Mouse (Mus musculus) hindbrain, embryonic 14.5 days (tissue): ENCODE results near the gene Ly75. TPM values are rescaled to one million over a fixed set of nuclear protein-coding genes. Genes with fewer than 3 reads are reported as not detected.

ENCODE experiments used
- ATAC-seq: fragments of 200-750 bp; cut with Nextera tagmentation; 2 replicates; pipeline ENCODE4 v1.8.0; 2017; ENCODE audit warnings: moderate number of reproducible peaks, mild to moderate bottlenecking, moderate TSS enrichment, moderate library complexity; ENCODE audit not compliant: low FRiP score
- DNase-seq: peaks from one replicate; pipeline ENCODE4 v3.0.0-alpha.2; 2015; ENCODE audit warnings: low spot score
- H3K27ac ChIP-seq: fragments of 300-500 bp; sonication (generic); 2 replicates; pipeline ENCODE4 v1.5.1; 2014; ENCODE audit warnings: mild to moderate bottlenecking, moderate library complexity
- H3K27me3 ChIP-seq: fragments of 300-500 bp; sonication (generic); 2 replicates; pipeline ENCODE4 v1.6.1; 2014; ENCODE audit warnings: mild to moderate bottlenecking, low read length, mixed read lengths; ENCODE audit not compliant: control insufficient read depth, insufficient read depth
- H3K36me3 ChIP-seq: fragments of 300-500 bp; sonication (generic); replicated peaks from 2 replicates; pipeline ENCODE4 v1.6.1; 2014; ENCODE audit not compliant: control insufficient read depth, insufficient read depth
- H3K4me1 ChIP-seq: fragments of 300-500 bp; sonication (generic); replicated peaks from 2 replicates; pipeline ENCODE4 v1.6.1; 2014; ENCODE audit warnings: antibody characterized with exemption, low read length, mixed read lengths; ENCODE audit not compliant: control insufficient read depth, insufficient read depth
- H3K4me2 ChIP-seq: fragments of 300-500 bp; sonication (generic); replicated peaks from 2 replicates; pipeline ENCODE4 v1.6.1; 2014; ENCODE audit warnings: mild to moderate bottlenecking, moderate library complexity
- H3K4me3 ChIP-seq: fragments of 300-500 bp; sonication (generic); replicated peaks from 2 replicates; pipeline ENCODE4 v1.5.1; 2014; ENCODE audit warnings: mild to moderate bottlenecking, low read length
- H3K9ac ChIP-seq: fragments of 300-500 bp; sonication (generic); 2 replicates; pipeline ENCODE4 v1.6.1; 2014
- H3K9me3 ChIP-seq: fragments of 300-500 bp; sonication (generic); 2 replicates; pipeline ENCODE4 v1.6.1; 2016; ENCODE audit warnings: low read length; ENCODE audit not compliant: control insufficient read depth
- WGBS: fragments of 180-500 bp; shearing (Covaris S2); extraction: QIAGEN DNeasy Blood & Tissue Kit; methylation state at CpG from one replicate; pipeline ENCODE4 v1.1.7; 2014; 5-methylcytosine and 5-hydroxymethylcytosine counted together
- polyA plus RNA-seq: library from polyadenylated mRNA; unstranded; fragments of >200 nt; fragmentation: Nextera tagmentation; extraction: Ambion mirVana; gene quantifications from 2 replicates; pipeline ENCODE4 v1.2.1, GENCODE M21; 2014

Ly75 gene
- polyA plus RNA-seq, 1 experiment from 2014 or later: 1.6 TPM

DNA sequence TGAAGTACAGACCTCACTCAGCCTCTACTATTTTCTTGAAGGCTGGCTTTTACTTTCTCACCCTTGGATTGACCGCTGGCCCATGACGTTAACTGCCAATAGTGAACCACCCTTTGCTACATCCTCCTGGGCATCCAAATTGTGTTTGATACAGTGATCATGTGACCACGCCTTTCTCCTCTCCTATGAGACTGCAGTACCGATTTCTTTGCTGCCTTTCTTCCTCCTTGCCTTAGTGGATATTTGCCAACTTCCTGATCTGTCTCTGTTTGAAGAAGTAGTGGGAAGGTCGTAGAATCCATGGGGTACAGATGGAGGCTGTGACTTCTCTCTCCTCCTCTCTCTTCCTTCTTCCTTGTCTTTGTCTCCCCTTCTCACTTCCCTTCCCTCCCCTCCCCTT lies 22.3 kb upstream of the Ly75 start:
- Histone ChIP-seq H3K27me3 (no peaks in the 10 kb centered on the region), H3K4me2 (no peak overlapping the region), H3K9ac (no peak overlapping the region), H3K9me3 (no peaks in the 10 kb centered on the region), H3K4me3 (no peak overlapping the region), H3K27ac (no peak overlapping the region), H3K36me3 (no peaks in the 10 kb centered on the region), H3K4me1 (no peaks in the 10 kb centered on the region)
- WGBS: 95% methylated on average over 5 of the region's 5 CpGs
- DNase-seq (no peak), ATAC-seq (no peak)

DNA sequence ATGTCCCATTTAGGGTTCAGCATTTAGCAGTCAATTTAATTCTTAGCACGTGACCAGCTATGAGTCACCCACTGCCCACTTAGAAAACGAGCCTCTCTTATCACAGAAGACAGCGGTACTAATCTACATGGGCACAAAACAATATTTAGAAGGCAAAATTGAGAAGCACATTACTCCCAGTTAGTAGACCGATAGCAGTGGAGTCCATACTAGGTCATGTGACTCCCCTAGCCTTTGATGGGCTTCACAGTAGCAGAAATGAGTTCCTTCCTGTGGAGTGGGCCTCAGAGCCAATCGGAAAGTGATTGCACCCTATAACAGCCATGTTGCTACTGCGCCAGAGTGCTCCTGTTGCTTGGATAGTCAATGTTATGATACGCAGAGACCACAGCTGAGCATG lies 21.7 kb upstream of the Ly75 start:
- DNase-seq: no peak
- Histone ChIP-seq H3K27ac (no peak overlapping the region), H3K4me1 (no peaks in the 10 kb centered on the region), H3K9ac (no peak overlapping the region), H3K36me3 (no peaks in the 10 kb centered on the region), H3K9me3 (no peaks in the 10 kb centered on the region), H3K27me3 (no peaks in the 10 kb centered on the region), H3K4me2 (no peak overlapping the region), H3K4me3 (no peak overlapping the region)
- ATAC-seq: no peak
- 94% methylated on average over 7 of the region's 7 CpGs for WGBS

- Histone ChIP-seq H3K4me2 (no peak overlapping the region), H3K27ac (no peak overlapping the region), H3K4me3 (no peak overlapping the region), H3K9me3 (no peaks in the 10 kb centered on the region), H3K4me1 (0 out of 2 replicates have a peak, but pooled peaks cover 4% of the 10 kb centered on the region), H3K9ac (no peak overlapping the region), H3K36me3 (no peaks in the 10 kb centered on the region), H3K27me3 (no peaks in the 10 kb centered on the region)
- ATAC-seq: no peak
- WGBS: 91% methylated on average over 5 of the region's 5 CpGs
- no peak for DNase-seq
Measured at GRCm38 (mm10) chr2:60401694-60402093, 18.6 kb upstream of the Ly75 start.

DNA sequence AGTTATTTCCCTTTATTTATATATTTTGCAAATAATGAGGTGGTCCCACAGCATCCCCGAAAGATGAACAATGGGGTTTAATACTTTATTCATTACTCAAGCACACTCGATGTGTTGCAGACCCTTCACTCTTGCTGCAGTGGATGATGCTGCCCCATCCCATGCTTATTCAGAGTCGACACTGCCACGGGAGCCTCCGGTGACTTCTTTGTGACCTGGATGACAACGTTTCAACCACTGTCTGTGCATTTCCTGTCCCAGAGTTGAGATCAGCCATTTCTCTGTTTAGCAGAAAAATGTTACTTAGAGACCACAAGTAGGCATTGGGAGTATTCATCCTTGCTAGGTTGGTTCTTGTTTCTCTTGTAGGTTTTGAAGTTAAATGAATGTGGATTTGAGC lies 10.7 kb upstream of the Ly75 start:
- Histone ChIP-seq H3K27ac (no peak overlapping the region), H3K4me2 (no peak overlapping the region), H3K4me1 (0 out of 2 replicates have a peak, but pooled peaks cover 4% of the 10 kb centered on the region), H3K4me3 (no peak overlapping the region), H3K9me3 (no peaks in the 10 kb centered on the region), H3K27me3 (no peaks in the 10 kb centered on the region), H3K9ac (no peak overlapping the region), H3K36me3 (no peaks in the 10 kb centered on the region)
- ATAC-seq: no peak
- WGBS: 73% methylated on average over 6 of the region's 6 CpGs
- no peak for DNase-seq

- Histone ChIP-seq H3K4me3 (no peak overlapping the region), H3K9ac (no peak overlapping the region), H3K36me3 (no peaks in the 10 kb centered on the region), H3K9me3 (no peaks in the 10 kb centered on the region), H3K4me2 (no peak overlapping the region), H3K27ac (no peak overlapping the region), H3K27me3 (no peaks in the 10 kb centered on the region), H3K4me1 (no peaks in the 10 kb centered on the region)
- ATAC-seq (no peak), DNase-seq (no peak)
- 80% methylated on average over 4 of the region's 4 CpGs for WGBS
Measured at GRCm38 (mm10) chr2:60392286-60392685, 9.2 kb upstream of the Ly75 start.

GRCm38 (mm10) chr2:60387363-60387762 lies 4.3 kb upstream of the Ly75 start:
- 80% methylated on average over 3 of the region's 3 CpGs for WGBS
- ATAC-seq (no peak), DNase-seq (no peak)
- Histone ChIP-seq H3K4me2 (no peak overlapping the region), H3K27ac (no peak overlapping the region), H3K4me1 (no peaks in the 10 kb centered on the region), H3K36me3 (no peaks in the 10 kb centered on the region), H3K4me3 (no peak overlapping the region), H3K9ac (no peak overlapping the region), H3K27me3 (0 out of 2 replicates have a peak, but pooled peaks cover 6% of the 10 kb centered on the region), H3K9me3 (no peaks in the 10 kb centered on the region)

- Histone ChIP-seq H3K4me2 (no peak overlapping the region), H3K4me3 (no peak overlapping the region), H3K4me1 (no peaks in the 10 kb centered on the region), H3K36me3 (no peaks in the 10 kb centered on the region), H3K27me3 (0 out of 2 replicates have a peak, but pooled peaks cover 6% of the 10 kb centered on the region), H3K9me3 (no peaks in the 10 kb centered on the region), H3K9ac (no peak overlapping the region), H3K27ac (no peak overlapping the region)
- WGBS: 86% methylated on average over 2 of the region's 2 CpGs
- DNase-seq (no peak), ATAC-seq (no peak)
Measured at GRCm38 (mm10) chr2:60386835-60387234, 3.7 kb upstream of the Ly75 start.

DNA sequence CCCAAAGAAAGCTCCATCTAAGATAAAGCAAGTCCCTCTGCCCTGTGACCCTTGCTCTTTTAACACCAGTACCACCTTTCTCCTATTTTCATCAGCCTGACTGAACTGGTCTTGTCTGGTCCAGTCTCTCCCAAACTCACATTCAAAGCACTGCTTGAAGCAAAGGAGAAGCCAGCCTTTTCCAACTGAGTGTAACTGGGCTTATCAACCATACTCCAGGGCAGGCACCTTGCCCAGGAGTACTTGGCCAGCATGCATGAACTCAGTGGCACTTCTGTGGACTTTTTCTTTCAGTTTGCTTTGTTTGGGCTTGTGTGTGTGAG lies 1.6 kb upstream of the Ly75 start:
- Histone ChIP-seq H3K9ac (no peak overlapping the region), H3K4me1 (no peaks in the 10 kb centered on the region), H3K9me3 (no peaks in the 10 kb centered on the region), H3K27ac (no peak overlapping the region), H3K36me3 (no peaks in the 10 kb centered on the region), H3K4me2 (no peak overlapping the region), H3K27me3 (0 out of 2 replicates have a peak, but pooled peaks cover 6% of the 10 kb centered on the region), H3K4me3 (no peak overlapping the region)
- no peak for DNase-seq
- ATAC-seq: no peak

- no peak for ATAC-seq
- Histone ChIP-seq H3K4me3 (no peak overlapping the region), H3K27ac (no peak overlapping the region), H3K4me2 (no peak overlapping the region), H3K36me3 (no peaks in the 10 kb centered on the region), H3K4me1 (no peaks in the 10 kb centered on the region), H3K27me3 (0 out of 2 replicates have a peak, but pooled peaks cover 6% of the 10 kb centered on the region), H3K9me3 (no peaks in the 10 kb centered on the region), H3K9ac (no peak overlapping the region)
- no peak for DNase-seq
- 39% methylated on average over 7 of the region's 7 CpGs for WGBS
Measured at GRCm38 (mm10) chr2:60384083-60384762, 1.1 kb upstream of the Ly75 start.

DNA sequence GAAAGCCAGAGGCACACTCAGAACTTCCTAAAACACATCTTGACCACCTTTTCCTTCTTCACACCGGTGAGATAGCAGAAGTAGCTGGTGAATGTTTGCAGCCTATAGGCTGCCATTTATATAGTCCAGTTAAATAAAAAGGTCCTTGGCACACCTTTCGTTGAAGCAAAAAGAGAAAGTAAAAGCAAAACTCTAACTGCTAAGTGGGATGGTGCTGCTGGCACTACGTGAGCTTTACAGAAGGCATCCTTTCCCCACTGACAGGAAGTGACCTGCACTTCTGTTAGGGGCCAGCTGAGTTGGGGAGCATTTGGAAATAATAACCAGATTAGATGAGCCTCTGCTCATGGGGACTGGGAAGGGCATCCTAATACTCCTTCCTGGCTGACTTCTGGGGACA lies 757 bp downstream of the Ly75 start:
- no peaks in the 10 kb centered on the region for H3K9me3 ChIP-seq
- peak overlapping the region; percentile 87 for H3K4me2 ChIP-seq
- H3K27ac ChIP-seq: no peak overlapping the region
- WGBS: 73% methylated on average over 3 of the region's 3 CpGs
- ATAC-seq: no peak
- H3K4me1 ChIP-seq: no peaks in the 10 kb centered on the region
- no peak overlapping the region for H3K9ac ChIP-seq
- no peaks in the 10 kb centered on the region for H3K36me3 ChIP-seq
- 0 out of 2 replicates have a peak, but pooled peaks cover 6% of the 10 kb centered on the region for H3K27me3 ChIP-seq
- no peak overlapping the region; the same call in 1 of the 2 replicates for H3K4me3 ChIP-seq
- no peak for DNase-seq
